Mouse (Mus musculus) mouse trophoblast stem cell (cell line): ENCODE results near the gene Pik3c2a.

ENCODE experiments used
- in situ Hi-C, 2 experiments: fragments of 300-500 bp; cut with MseI, MboI; formaldehyde crosslinking; loops; 2 replicates in 1 of 2; 3 replicates in 1 of 2; pipeline ENCODE4 v1.15.1; 2025

Pik3c2a gene

DNA sequence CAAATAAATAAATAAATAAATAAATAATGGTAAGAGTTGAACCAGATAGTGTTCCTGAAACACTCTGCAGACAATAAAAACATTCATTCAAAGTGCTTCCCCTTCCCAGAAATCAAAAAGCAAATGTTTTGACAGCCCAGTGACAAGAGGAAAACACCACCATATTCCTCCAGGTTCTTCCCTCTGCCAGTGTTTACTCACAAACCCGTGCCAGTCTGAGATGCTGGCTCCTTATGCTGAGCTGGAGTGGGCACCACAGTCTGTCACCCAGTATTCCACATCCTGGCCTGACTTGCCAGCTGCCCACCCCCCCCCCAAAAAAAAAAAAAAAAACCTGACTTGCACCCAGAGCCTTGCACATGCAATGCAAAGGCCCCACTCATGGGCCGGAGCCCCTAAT is 144.4 kb downstream of the Pik3c2a start:
- in situ Hi-C loops = no loop called here

DNA sequence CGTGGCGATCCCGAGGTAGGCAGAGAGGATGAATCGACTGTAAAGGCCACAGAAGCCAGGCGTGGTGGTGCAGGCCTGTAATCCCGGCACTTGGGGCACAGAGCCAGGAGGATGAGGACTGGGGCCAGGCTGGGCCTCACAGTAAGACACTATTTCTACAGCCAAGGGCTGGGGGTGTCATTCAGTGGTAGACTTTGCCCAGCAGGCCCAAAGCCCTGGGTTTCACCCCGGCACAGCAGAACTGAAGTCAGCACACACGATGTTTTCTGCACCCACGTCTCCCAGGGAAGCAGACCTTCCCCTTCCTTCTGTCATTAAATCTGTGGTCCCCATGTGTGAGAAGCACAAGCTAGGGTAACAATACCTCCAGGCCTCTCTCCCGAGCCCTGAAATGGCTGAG is 144.9 kb downstream of the Pik3c2a start:
- in situ Hi-C loops = no loop called here

DNA sequence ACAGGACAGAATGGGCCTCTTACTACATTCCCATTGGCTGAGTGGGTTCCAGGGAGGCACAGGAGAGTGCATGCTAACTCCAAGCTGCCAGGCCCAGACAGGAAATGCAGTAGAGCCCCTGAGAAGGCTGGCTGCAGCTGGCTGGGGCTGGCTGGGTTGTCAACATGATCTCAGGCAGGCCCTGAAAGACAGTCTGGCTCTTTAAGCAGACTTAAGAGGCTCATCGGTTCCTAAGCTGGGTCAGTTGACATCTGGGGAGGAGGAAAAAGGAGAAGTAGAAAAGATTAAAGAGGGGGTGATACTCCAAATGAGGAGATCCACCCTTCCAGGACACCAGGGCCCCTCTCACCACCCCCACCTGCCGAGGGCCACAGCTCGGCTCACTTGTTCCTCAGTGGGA is 148.3 kb downstream of the Pik3c2a start:
- in situ Hi-C loops = no loop called here

DNA sequence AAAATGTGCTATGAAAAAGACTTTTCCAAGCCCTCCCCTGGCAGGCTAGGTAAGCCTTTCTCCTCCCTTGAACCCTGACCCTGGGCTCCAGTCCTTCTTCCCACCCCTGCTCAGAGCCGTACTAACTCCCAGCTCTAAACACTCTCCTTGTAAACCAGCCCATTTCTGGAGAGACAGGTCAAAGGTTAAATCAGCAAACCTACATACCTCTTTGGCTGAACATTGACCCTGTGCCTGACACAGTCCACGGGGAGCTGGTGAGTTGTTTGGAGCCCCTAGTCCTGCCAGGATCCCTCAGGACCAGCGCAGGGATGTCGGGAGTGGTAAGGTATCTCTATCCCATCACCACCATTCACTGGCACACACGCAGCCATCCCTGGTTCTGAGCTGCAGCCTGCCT is 150.9 kb downstream of the Pik3c2a start:
- in situ Hi-C loops = no loop called here

DNA sequence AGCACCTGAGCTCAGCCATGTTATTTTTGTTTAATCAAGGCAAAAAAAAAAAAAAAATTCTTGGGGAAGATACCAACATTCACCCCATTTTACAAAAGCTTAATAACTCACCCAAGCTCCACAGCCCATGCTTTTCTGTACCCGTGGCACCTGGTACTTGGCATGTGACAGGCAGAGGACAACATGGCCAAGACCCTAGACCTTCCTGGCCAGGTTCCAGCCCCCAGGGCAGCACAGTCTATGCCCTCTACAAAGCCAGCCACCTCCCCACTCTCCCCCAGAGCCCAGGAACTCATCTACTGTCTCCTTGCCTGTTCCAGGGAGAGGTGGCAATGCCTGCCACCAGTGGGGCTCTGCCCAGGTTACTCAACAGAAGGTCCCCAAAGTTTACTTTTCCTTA is 152.7 kb downstream of the Pik3c2a start:
- in situ Hi-C loops = no loop called here

DNA sequence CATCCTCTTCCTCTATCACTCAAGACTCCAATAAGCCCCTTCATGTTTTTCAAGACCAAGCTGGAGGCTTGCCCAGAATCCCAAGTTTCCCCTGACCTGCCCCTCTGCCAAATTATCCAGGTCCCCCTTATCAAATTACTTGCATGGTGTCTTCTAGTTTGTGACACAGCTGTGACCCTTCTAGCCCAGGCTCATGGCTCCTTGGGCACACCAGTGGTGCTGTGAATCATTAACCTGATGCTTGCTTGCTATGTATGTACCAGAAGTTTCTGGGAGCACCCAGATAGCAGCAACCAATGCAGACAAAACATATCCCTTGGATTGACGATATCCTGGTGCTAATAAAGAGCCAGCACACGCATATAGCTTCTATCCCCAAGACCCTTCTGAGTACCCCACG is 154.3 kb downstream of the Pik3c2a start:
- in situ Hi-C loops = no loop called here

DNA sequence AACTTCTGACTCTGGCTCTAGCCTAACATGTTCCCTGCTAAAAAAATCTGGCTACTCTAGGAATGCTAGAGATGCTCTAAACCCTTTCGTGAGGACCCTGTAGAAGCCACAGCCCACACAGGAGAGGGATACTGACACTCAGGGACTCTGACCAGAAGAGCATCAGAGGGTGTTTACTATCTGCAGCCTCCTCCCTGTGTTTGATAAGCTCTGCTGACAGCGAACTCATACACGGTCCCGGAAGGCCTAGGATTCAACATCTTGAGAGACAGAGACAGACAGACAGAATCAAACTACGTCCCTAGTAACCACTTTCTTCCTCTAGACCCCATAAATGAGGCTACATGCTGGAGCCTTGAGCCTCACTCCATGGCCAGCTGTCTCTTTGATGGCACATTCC is 155.3 kb downstream of the Pik3c2a start:
- in situ Hi-C loops = no loop called here
